ENCODE assay signal across 21 mouse cellular contexts in the genomic region with DNA sequence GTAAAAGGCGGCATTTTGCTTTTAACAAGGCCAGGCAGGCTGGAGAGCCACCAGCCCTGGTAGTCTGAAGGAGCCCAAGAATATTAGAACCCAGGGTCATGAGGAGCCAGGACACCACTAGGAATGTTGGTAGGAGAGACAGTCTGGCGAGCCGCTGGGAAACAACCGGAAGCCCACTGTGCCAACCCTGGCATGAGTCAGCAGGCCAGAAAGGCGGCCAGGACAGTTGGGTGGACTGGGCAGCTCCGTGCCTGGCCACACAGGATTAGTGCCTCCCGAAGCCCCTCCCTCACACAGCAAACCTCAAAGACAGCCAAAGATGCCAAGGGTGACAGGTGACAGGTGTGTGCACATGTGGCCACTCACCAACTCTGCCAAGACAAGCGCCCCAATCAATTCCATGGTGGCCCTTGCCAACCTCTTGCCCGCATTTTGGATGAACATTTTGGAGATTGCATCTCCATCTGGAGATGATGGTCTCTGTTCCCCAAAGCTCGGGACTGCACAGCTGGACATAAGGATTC.
A peak's percentile ranks its signal among the peaks of the same experiment; 100 is the strongest.
DNase-seq lines count a peak whose midpoint lies in the region; TF ChIP-seq lines count a peak whose summit lies in the region.
"Had no signal": no experiment of that assay in that cellular context is flagged by ENCODE, and none has a peak within 500 bp of the region (broad histone marks: within the 10 kb centered on the region; RNA-seq: fewer than 3 reads in every experiment).

No protein-coding gene starts in this region.

- H3K9me3 ChIP-seq in limb, embryonic 10.5 days (replicated peaks): no peaks in the 10 kb centered on the region
- H3K9me3 ChIP-seq in heart, embryonic 10.5 days: no peaks in the 10 kb centered on the region
- H3K9me3 ChIP-seq: embryonic facial prominence, embryonic 12.5 days; forebrain, embryonic 12.5 days; heart, embryonic 13.5 days; hindbrain, embryonic 13.5 days; midbrain, embryonic 15.5 days; neural tube, embryonic 13.5 days had no signal

- H3K36me3 ChIP-seq in limb, embryonic 10.5 days: no peaks in the 10 kb centered on the region
- no peaks in the 10 kb centered on the region for H3K36me3 ChIP-seq in heart, embryonic 10.5 days
- H3K36me3 ChIP-seq: embryonic facial prominence, embryonic 12.5 days; forebrain, embryonic 12.5 days; heart, embryonic 13.5 days; hindbrain, embryonic 13.5 days; midbrain, embryonic 15.5 days; neural tube, embryonic 13.5 days had no signal

- peak overlapping the region; percentile 53 for H3K4me3 ChIP-seq in gastrocnemius, adult 2 months
- H3K4me3 ChIP-seq in limb, embryonic 10.5 days: no peak overlapping the region
- H3K4me3 ChIP-seq in heart, embryonic 10.5 days: no peak overlapping the region
- H3K4me3 ChIP-seq: embryonic facial prominence, embryonic 12.5 days; forebrain, embryonic 12.5 days; heart, embryonic 13.5 days; hindbrain, embryonic 13.5 days; midbrain, embryonic 15.5 days; neural tube, embryonic 13.5 days had no signal

- H3K4me1 ChIP-seq in limb, embryonic 10.5 days: peaks cover 51% of the 10 kb centered on the region
- no peaks in the 10 kb centered on the region for H3K4me1 ChIP-seq in heart, embryonic 10.5 days
- H3K4me1 ChIP-seq: heart, embryonic 13.5 days had no signal

- H3K27ac ChIP-seq in gastrocnemius, adult 2 months: peak overlapping the region; percentile 80
- 0 out of 2 replicates have a peak overlapping the region, but pooled peaks have one; percentile 25 for H3K27ac ChIP-seq in limb, embryonic 10.5 days
- no peak overlapping the region for H3K27ac ChIP-seq in heart, embryonic 10.5 days
- H3K27ac ChIP-seq: embryonic facial prominence, embryonic 12.5 days; forebrain, embryonic 12.5 days; heart, embryonic 13.5 days; hindbrain, embryonic 13.5 days; macrophage; midbrain, embryonic 15.5 days; neural tube, embryonic 13.5 days had no signal

- 88% methylated on average over 10 of the region's 10 CpGs for WGBS in limb, embryonic 10.5 days
- 86% methylated on average over 10 of the region's 10 CpGs for WGBS in heart, embryonic 10.5 days

- H3K27me3 ChIP-seq in limb, embryonic 10.5 days (ENCODE audit: low read depth, poor library complexity, severe bottlenecking): no peaks in the 10 kb centered on the region
- H3K27me3 ChIP-seq in heart, embryonic 10.5 days (ENCODE audit: insufficient read depth, poor library complexity, severe bottlenecking): no peaks in the 10 kb centered on the region
- H3K27me3 ChIP-seq: forebrain, embryonic 12.5 days; heart, embryonic 13.5 days; hindbrain, embryonic 13.5 days; midbrain, embryonic 15.5 days; neural tube, embryonic 13.5 days had no signal

- DNase-seq in adrenal gland, postnatal 10 days: peak; percentile 23
- no peak for DNase-seq in adrenal gland, postnatal 25 days
- peak; percentile 10 to 16 for DNase-seq in cerebellum, postnatal 36 days
- no peak for DNase-seq in cerebellum, adult 9-11 months
- peak; percentile 77 for DNase-seq in gastrocnemius, adult 2 months
- no peak for DNase-seq in limb, embryonic 10.5 days (ENCODE audit: low spot score)
- no peak for DNase-seq in heart, embryonic 10.5 days (ENCODE audit: low spot score)
- no peak for DNase-seq in heart, postnatal 14 days
- DNase-seq: heart, adult 11 months; kidney, adult 11 months; kidney, postnatal 4 days; liver, postnatal 0 days; retina, postnatal 1 day; thymus, postnatal 14 days had no signal

- intact Hi-C loops in gastrocnemius, adult 2 months (cut with DNase I): no loop called here
- intact Hi-C loops in heart, postnatal 14 days (cut with DNase I): no loop called here

- TF ChIP-seq CTCF in gastrocnemius, adult 2 months (IDR thresholded peaks at IDR 0.05): no peak

Comparison
In these comparisons a context has a peak if more than half of its experiments do, and no peak if none do; other contexts are left out.
1. DNase-seq: peak in adrenal gland, postnatal 10 days (single experiment), cerebellum, postnatal 36 days (2 of 2) and gastrocnemius, adult 2 months (single experiment); none in adrenal gland, postnatal 25 days (single experiment), cerebellum, adult 9-11 months (single experiment), limb, embryonic 10.5 days (single experiment), heart, embryonic 10.5 days (single experiment) and heart, postnatal 14 days (0 of 2).